Mouse (Mus musculus): ENCODE measurements around the gene Wnk4.
"Not testable (repeated sequence)": the region's sequence is repeated elsewhere in the genome, so short reads cannot be mapped to it uniquely, and the experiment has no call there.

- TF ChIP-seq CTCF (conservative IDR thresholded peaks at IDR 0.05; ENCODE audit: low read length); POU5F1 (IDR thresholded peaks at IDR 0.05; ENCODE audit: borderline replicate concordance, low read length): not testable (repeated sequence)
Measured at GRCm38 (mm10) chr11:101325201-101325600, 64.8 kb downstream of the Wnk4 start.

All from E14TG2a.4 (cell line).